In the genomic region with DNA sequence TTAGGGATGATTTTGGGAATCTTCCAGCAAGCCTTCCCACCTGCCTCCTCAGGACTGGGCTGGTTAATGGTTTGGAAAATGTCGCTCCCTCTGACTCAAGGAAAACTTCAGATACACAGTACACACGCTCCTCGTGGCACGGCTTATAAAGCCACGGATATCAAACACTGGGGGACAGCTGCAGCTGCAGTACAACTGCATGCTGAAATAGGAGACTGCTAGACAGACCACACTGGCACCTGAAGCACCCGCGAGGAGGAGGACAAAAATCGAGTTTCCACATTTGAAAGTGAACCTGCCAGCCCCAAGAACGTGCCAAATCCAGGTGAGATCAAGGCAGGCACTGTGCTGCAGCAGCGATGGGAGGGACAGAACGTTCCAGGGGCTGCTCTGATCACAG, we compare ENCODE assay signal across 20 mouse cellular contexts.
A peak's percentile ranks its signal among the peaks of the same experiment; 100 is the strongest.
DNase-seq lines count a peak whose midpoint lies in the region; ATAC-seq and TF ChIP-seq lines count a peak whose summit lies in the region.
"Had no signal": no experiment of that assay in that cellular context is flagged by ENCODE, and none has a peak within 500 bp of the region (broad histone marks: within the 10 kb centered on the region; RNA-seq: fewer than 3 reads in every experiment).

No protein-coding gene starts in this region.

- H3ac ChIP-seq in myocyte (ENCODE audit: control insufficient read depth, insufficient read length) = no peak overlapping the region

- TF ChIP-seq POLR2A in myocyte (IDR thresholded peaks at IDR 0.05; ENCODE audit: insufficient read length, low read depth) = no peak

- H3K27me3 ChIP-seq in hindbrain, embryonic 14.5 days (ENCODE audit: control insufficient read depth, insufficient read depth, low read length) = no peaks in the 10 kb centered on the region
- no peaks in the 10 kb centered on the region for H3K27me3 ChIP-seq in hindbrain, embryonic 16.5 days (replicated peaks; ENCODE audit: control insufficient read depth, insufficient read depth, low read length)
- no peaks in the 10 kb centered on the region for H3K27me3 ChIP-seq in embryonic facial prominence, embryonic 14.5 days (replicated peaks; ENCODE audit: control insufficient read depth, insufficient read depth, low read length)
- H3K27me3 ChIP-seq in myocyte (ENCODE audit: control insufficient read depth, insufficient read depth, insufficient read length) = no peaks in the 10 kb centered on the region
- H3K27me3 ChIP-seq: embryonic facial prominence, embryonic 12.5 days; forebrain, embryonic 15.5 days; limb, embryonic 12.5 days; liver, embryonic 15.5 days; midbrain, embryonic 12.5 days had no signal

- H3K4me1 ChIP-seq in hindbrain, embryonic 14.5 days (replicated peaks; ENCODE audit: control insufficient read depth, insufficient read depth, low read length) = peaks cover 43% of the 10 kb centered on the region
- peaks cover 18% of the 10 kb centered on the region for H3K4me1 ChIP-seq in hindbrain, embryonic 16.5 days (ENCODE audit: control insufficient read depth, insufficient read depth, low read depth, low read length)
- H3K4me1 ChIP-seq in embryonic facial prominence, embryonic 14.5 days (ENCODE audit: control insufficient read depth, insufficient read depth, low read length) = no peaks in the 10 kb centered on the region
- H3K4me1 ChIP-seq: liver, embryonic 15.5 days had no signal

- peaks cover 39% of the 10 kb centered on the region for H3K36me3 ChIP-seq in hindbrain, embryonic 14.5 days (replicated peaks; ENCODE audit: control insufficient read depth, insufficient read depth)
- H3K36me3 ChIP-seq in hindbrain, embryonic 16.5 days (ENCODE audit: control insufficient read depth, insufficient read depth, low read length) = peaks cover 9% of the 10 kb centered on the region
- H3K36me3 ChIP-seq in embryonic facial prominence, embryonic 14.5 days (ENCODE audit: control insufficient read depth, insufficient read depth, low read length) = peaks cover 22% of the 10 kb centered on the region
- H3K36me3 ChIP-seq in myocyte (ENCODE audit: control insufficient read depth, insufficient read depth) = no peaks in the 10 kb centered on the region

- no peak for ATAC-seq in hindbrain, embryonic 14.5 days (ENCODE audit: low FRiP score)
- ATAC-seq in hindbrain, embryonic 16.5 days = no peak
- peak; percentile 51; the same call in 1 of the 2 replicates for ATAC-seq in embryonic facial prominence, embryonic 14.5 days (ENCODE audit: low read depth)
- ATAC-seq: forebrain, embryonic 15.5 days; intestine, embryonic 16.5 days had no signal

- H3K9ac ChIP-seq in hindbrain, embryonic 14.5 days = no peak overlapping the region
- H3K9ac ChIP-seq in hindbrain, embryonic 16.5 days (ENCODE audit: low read depth, low read length) = no peak overlapping the region
- H3K9ac ChIP-seq in embryonic facial prominence, embryonic 14.5 days (ENCODE audit: low read depth, low read length) = no peak overlapping the region
- H3K9ac ChIP-seq: embryonic facial prominence, embryonic 12.5 days; forebrain, embryonic 15.5 days; limb, embryonic 12.5 days; liver, embryonic 15.5 days; midbrain, embryonic 12.5 days had no signal

- WGBS in hindbrain, embryonic 14.5 days = 82% methylated on average over 11 of the region's 11 CpGs
- WGBS in hindbrain, embryonic 16.5 days = 79% methylated on average over 11 of the region's 11 CpGs
- WGBS in embryonic facial prominence, embryonic 14.5 days = 69% methylated on average over 11 of the region's 11 CpGs

- H3K4me3 ChIP-seq in hindbrain, embryonic 14.5 days (replicated peaks; ENCODE audit: low read length) = no peak overlapping the region
- no peak overlapping the region for H3K4me3 ChIP-seq in hindbrain, embryonic 16.5 days (ENCODE audit: low read length)
- no peak overlapping the region for H3K4me3 ChIP-seq in embryonic facial prominence, embryonic 14.5 days (ENCODE audit: low read depth, low read length)
- no peak overlapping the region for H3K4me3 ChIP-seq in myocyte
- H3K4me3 ChIP-seq in layer of hippocampus, adult 2 months = no peak overlapping the region
- H3K4me3 ChIP-seq: embryonic facial prominence, embryonic 12.5 days; forebrain, embryonic 15.5 days; heart, adult 2 months; left cerebral cortex, adult 2 months; limb, embryonic 12.5 days; liver, embryonic 15.5 days; midbrain, embryonic 12.5 days had no signal

- H3K27ac ChIP-seq in hindbrain, embryonic 14.5 days = peak overlapping the region; percentile 49; the same call in 1 of the 2 replicates
- H3K27ac ChIP-seq in hindbrain, embryonic 16.5 days (ENCODE audit: low read depth, low read length) = no peak overlapping the region
- no peak overlapping the region for H3K27ac ChIP-seq in embryonic facial prominence, embryonic 14.5 days (replicated peaks; ENCODE audit: low read depth, low read length)
- H3K27ac ChIP-seq in layer of hippocampus, adult 2 months = no peak overlapping the region
- H3K27ac ChIP-seq: embryonic facial prominence, embryonic 12.5 days; forebrain, embryonic 15.5 days; heart, adult 2 months; kidney, postnatal 0 days; left cerebral cortex, adult 2 months; liver, embryonic 15.5 days; midbrain, embryonic 12.5 days; stomach, postnatal 0 days had no signal

- H3K79me2 ChIP-seq in myocyte (ENCODE audit: control insufficient read depth, insufficient read depth) = no peaks in the 10 kb centered on the region

- DNase-seq in hindbrain, embryonic 14.5 days (ENCODE audit: low spot score) = no peak
- DNase-seq in embryonic facial prominence, embryonic 14.5 days (ENCODE audit: low spot score) = no peak
- DNase-seq in thymus, postnatal 25 days = peak; percentile 66
- no peak for DNase-seq in embryo, embryonic 11 days
- DNase-seq in layer of hippocampus, adult 2 months (ENCODE audit: low spot score in 2 of 2) = no peak
- DNase-seq: B cell, adult 2 months; cerebellum, adult 9-10 months; gastrocnemius, postnatal 25 days; heart, adult 2 months had no signal

- H3K9me3 ChIP-seq in hindbrain, embryonic 14.5 days (ENCODE audit: control insufficient read depth, low read length) = no peaks in the 10 kb centered on the region
- H3K9me3 ChIP-seq in hindbrain, embryonic 16.5 days (ENCODE audit: control insufficient read depth, low read length) = no peaks in the 10 kb centered on the region
- no peaks in the 10 kb centered on the region for H3K9me3 ChIP-seq in embryonic facial prominence, embryonic 14.5 days (ENCODE audit: control insufficient read depth, low read length)
- H3K9me3 ChIP-seq: embryonic facial prominence, embryonic 12.5 days; forebrain, embryonic 15.5 days; limb, embryonic 12.5 days; liver, embryonic 15.5 days; midbrain, embryonic 12.5 days had no signal

- no peak for TF ChIP-seq CTCF in layer of hippocampus, adult 2 months (conservative IDR thresholded peaks at IDR 0.05)

- H3K4me2 ChIP-seq in hindbrain, embryonic 14.5 days (replicated peaks) = no peak overlapping the region
- no peak overlapping the region for H3K4me2 ChIP-seq in hindbrain, embryonic 16.5 days (ENCODE audit: low read length)
- no peak overlapping the region for H3K4me2 ChIP-seq in embryonic facial prominence, embryonic 14.5 days (ENCODE audit: low read depth, low read length)
- H3K4me2 ChIP-seq in myocyte (ENCODE audit: low read depth) = no peak overlapping the region
- H3K4me2 ChIP-seq: embryonic facial prominence, embryonic 12.5 days; forebrain, embryonic 15.5 days; limb, embryonic 12.5 days; liver, embryonic 15.5 days; midbrain, embryonic 12.5 days had no signal

TF ChIP-seq in myocyte, 11 proteins besides CTCF, POLR2A, EP300 and RAD21:
- no peak for TF ChIP-seq SRF (IDR thresholded peaks at IDR 0.05; ENCODE audit: control insufficient read depth, insufficient read length, low read depth)
- no peak for TF ChIP-seq E2F4 (IDR thresholded peaks at IDR 0.05; ENCODE audit: insufficient read depth)
- TF ChIP-seq MYOG (IDR thresholded peaks at IDR 0.05; ENCODE audit: control insufficient read depth in 1 of 3, insufficient read depth in 1 of 3, insufficient read length in 2 of 3, low read depth in 2 of 3) = peak; percentile 5 to 77 (median 64)
- no peak for TF ChIP-seq CEBPB (IDR thresholded peaks at IDR 0.05; ENCODE audit: insufficient read depth, poor library complexity, severe bottlenecking)
- peak in 2 of 3 experiments; percentile 74 to 76 for TF ChIP-seq MYOD1 (IDR thresholded peaks at IDR 0.05; ENCODE audit: control insufficient read depth in 1 of 3, insufficient read length in 2 of 3, low read depth in 2 of 3)
- TF ChIP-seq TCF12 (IDR thresholded peaks at IDR 0.05; ENCODE audit: insufficient read depth, poor library complexity, severe bottlenecking) = peak; percentile 28
- no peak for TF ChIP-seq USF1 (IDR thresholded peaks at IDR 0.05; ENCODE audit: low read depth)
- no peak for TF ChIP-seq REST (IDR thresholded peaks at IDR 0.05; ENCODE audit: insufficient read depth, insufficient read length)
- TF ChIP-seq MAX (IDR thresholded peaks at IDR 0.05; ENCODE audit: low read depth) = no peak
- TF ChIP-seq TCF3 (IDR thresholded peaks at IDR 0.05; ENCODE audit: insufficient read length, low read depth) = no peak
- TF ChIP-seq POLR2AphosphoS2 (IDR thresholded peaks at IDR 0.05; ENCODE audit: insufficient read length, low read depth) = no peak
